Mouse (Mus musculus) brain, embryonic 14.5 days (tissue): Measurements from ENCODE around the gene Rnf6.

ENCODE experiments used
- CTCF ChIP-seq: fragments of 200-500 bp; IDR thresholded peaks from 2 replicates; pipeline ENCODE4 v1.5.1; 2012; ENCODE audit warnings: inconsistent platforms, mild to moderate bottlenecking, moderate library complexity, borderline replicate concordance; ENCODE audit not compliant: insufficient read depth, insufficient read length; ENCODE audit errors: extremely low read depth
- POLR2A ChIP-seq: fragments of 200-500 bp; IDR thresholded peaks from 2 replicates; pipeline ENCODE4 v1.6.1; 2012; ENCODE audit warnings: mild to moderate bottlenecking, inconsistent platforms, borderline replicate concordance; ENCODE audit not compliant: poor library complexity, insufficient read depth, insufficient read length, severe bottlenecking; ENCODE audit errors: extremely low read depth

GRCm38 (mm10) chr5:146240771-146241170, 19.4 kb upstream of the Rnf6 start:
- no peak for TF ChIP-seq CTCF
- no peak for TF ChIP-seq POLR2A
